Mouse (Mus musculus) cerebellum, adult 11-12 months (tissue): ENCODE measurements around the gene Abcc4.

Experiments used
- DNase-seq: peaks from one replicate; pipeline ENCODE4 v3.0.0; 2022

Gene Abcc4

DNA sequence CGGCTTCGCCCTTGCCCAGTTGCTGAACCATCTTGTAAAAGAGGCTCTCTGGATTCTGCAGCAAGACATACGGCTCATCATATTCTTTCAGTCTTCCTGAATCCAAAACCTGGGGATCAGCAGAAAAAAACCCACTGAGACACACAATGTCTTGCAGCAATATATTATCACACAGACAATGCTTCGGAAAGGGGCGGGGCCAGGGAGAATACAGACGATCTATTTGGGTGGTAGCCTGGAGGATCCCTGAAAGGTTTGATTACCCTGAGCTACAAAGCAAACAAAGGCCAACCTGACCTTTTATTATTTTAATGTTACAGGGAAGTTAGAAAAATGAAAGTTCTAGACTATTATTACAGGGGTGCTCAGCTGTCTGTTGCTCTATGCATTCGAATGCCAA lies 215.5 kb downstream of the Abcc4 start:
- no peak for DNase-seq

DNA sequence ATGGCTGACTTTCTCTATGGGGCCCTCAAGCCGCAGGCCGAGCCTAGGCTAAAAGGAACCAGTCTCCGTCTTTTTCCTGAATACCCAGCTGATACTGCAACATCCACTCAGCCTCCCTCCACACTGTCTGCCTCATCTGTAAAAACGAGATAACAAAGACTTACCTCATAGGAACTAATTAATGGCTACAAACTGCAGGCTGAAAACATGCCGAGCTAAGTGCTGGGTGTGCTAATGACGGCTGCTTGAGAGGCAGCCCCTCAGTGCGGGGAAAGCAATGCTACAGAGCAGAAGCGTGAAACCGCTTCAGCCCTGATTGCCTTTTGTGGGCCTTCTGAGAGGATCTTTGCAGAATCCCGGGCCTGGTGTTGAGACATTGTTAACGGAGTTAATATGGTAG lies 219.7 kb downstream of the Abcc4 start:
- DNase-seq, result no peak

DNA sequence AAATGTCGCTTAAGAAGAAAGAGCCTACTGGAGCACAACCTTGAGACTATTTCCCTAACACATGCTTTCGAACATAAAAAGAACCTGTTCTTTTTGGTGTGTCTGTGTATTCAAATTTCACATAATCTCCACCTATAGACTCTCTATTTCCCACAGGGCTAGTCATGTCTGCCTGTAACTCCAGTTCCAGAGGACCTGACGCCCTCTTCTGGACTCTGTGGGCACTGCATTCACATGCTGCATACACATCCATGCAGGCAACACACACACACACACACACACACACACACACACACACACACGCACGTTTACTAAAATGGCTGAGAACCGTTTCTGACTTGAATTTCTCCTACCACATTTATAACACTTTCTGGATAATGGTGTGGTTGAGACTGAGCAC lies 220.4 kb downstream of the Abcc4 start:
- DNase-seq, result no peak

DNA sequence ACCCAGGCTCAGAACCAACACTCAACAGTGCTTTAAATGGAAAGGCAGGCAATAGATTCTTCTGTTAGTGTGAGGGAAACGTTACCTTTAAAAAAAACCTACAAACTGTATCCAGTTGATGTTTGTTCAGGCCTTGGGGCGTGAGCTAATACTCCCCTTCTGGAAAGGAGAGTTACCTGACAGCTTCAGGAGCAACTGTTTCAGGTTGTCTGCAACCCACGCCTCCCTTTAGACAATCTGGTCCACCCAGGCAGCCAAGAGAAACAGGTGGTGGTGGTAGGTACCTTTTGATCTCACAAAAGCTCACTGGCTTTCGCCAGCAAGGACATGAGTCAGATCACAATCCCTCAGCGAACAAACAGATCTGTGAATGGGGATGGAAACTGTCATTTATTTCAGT lies 223.7 kb downstream of the Abcc4 start:
- DNase-seq, result no peak

DNA sequence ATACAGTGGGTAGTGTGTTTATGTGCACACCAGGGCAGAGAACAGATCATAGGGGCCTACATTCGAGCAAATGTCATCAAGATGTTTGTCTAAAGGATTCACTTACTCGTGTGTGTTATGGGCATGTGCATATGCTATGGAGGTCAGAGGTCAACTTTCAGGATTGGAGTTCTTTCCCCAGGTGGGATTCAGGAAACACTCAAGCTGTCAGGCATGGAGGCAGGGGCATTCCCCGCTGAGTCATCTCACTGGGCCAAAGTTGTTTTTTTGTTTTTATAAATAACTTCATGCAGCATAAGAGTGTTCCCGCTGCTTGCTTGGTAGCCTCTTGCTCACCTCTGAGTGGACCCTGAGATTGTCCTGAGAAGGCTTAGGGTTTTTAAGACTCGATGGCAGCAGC lies 224.2 kb downstream of the Abcc4 start:
- no peak for DNase-seq

DNA sequence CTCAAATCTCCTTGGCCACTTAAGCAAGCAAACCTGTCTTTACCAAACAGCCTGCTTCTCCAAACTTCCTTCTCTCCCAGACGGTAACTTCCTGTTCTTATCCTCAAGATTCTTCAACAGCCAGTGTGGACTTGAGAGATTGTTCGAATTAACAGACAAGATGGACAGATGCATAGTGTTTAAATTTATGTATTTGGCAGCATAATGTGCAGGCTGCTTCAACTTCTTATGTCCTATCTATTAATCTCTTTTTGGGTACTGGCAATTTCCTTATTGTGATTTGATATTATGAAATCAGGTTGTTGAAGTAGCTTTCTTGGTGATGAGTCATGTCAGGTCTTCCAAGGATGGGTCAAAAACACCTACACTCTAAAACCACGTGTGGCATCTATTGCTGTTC lies 229.7 kb downstream of the Abcc4 start:
- DNase-seq, result no peak

DNA sequence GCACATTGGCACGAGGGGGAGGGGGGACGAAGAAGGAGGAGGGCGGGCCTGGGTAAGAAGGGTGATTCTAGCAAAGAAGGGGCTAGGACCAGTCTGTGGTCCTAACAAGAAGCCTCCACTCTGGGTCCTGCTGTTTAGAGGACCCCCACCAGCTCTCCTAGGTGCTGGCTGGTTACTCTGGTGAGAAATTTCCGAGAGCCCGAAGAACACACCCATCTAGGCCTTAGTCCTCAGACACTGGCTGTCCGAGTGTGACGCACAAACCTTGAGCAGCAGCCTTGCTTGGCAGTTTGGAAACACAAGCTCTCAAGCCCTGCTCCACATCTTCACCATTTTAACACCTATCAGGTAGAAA lies 230.9 kb downstream of the Abcc4 start:
- DNase-seq, result no peak

DNA sequence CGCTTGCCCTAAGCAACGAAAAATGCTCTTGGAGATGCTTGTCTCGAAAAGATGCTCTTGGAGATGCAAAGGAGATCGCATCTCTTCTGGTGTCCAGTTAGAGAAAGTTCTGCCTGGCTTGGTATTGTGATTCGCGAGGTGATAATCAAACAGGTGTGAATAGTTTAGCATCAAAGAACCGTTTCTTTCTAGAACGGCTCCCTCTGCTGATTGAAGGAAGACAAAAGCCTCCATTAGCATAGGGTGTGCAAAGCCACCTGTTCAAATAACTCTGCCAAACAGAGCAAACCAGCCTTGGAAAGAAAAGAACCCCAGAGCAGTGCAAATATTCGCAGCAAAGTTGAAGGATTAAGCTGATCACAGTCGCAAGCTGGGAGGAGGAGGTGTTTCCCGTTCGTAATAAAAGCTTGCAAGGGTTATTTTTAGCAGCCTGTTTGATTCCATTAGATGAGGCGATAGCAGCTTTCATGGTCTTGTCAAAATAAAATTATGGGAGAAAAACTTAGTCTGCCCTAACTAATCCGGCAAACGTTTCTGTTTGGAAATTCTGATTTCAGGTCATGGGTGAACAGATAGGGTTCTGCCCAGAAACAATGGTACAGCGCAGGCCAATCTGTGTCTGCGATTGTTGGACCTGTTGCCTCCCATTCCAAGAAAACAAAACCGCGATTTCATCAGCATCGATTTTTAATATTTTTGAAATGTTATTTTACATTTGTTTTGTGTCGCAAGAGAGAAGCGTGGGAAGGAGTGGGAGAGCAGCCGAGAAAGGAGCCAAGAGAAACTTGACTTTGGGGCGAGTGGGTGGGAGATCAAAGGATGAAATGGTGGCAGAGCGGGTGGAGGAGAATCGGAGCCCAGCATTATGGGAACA lies 231.6 kb downstream of the Abcc4 start:
- no peak for DNase-seq

DNA sequence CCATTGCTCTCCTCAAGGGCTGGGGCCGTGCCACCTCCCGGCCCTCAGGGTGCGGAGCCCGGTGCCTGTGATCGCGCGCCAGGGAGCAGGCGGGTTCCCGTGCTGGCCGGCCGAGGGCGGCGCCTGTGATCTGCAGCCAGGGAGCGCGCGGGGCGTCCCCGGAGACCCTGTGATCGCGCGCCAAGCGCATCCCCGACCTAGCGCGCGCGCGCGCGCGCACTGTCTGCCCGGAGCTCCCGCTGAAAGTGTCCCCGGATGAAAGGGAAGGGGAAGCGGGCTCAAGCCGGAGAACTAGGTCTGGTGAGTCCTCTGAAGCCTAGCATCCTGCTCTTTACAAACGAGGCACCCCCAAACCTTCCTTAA lies 232.2 kb downstream of the Abcc4 start:
- DNase-seq, result no peak

DNA sequence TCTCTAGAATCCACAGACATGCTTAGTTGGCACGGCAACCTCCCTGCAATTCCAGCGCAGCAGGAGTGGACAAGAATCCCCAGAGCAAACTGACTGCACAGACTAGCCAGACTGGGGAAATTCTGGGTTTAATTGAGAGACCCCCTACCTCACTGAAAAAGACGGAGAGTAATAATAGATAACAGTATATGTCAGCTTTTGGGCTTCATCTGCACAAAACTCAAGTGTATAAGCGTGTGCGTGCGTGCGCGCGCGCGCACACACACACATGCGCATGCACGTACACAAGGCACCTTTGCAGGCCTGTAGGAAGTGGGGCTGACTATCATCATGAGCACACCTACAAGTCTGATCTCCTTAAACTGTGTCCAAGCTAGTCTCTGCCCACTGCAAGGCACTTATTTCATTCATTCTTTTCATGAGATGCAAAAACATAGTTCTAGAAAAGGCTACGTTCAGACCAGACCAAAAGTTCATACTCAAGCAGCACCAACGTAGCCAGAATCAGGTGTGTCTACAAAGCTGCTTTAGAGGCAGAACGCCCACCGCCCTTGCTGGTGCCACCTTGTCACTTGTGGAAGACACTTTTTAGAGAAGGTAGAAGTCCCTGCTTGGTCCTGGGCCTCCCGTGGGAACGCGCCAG lies 232.7 kb downstream of the Abcc4 start:
- DNase-seq, result no peak

DNA sequence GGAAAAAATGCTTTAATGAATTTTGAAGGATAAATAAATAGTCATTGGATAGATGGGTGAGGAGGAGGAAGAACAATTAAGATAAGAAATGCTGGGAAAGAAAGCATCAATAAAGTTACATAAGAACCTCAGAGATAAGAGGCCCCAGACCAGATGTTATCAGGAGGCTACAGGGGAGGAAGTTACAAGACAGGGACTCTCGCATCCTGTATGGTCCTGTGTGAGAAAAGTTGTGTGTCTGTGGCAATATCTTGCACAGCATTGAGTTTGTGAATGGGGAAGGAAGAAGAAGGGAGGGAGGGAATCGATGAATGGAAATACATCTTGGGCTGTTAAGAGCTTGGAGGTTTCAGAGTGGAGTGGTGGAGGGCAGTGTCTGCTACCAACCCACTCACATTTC lies 240.7 kb downstream of the Abcc4 start:
- no peak for DNase-seq

DNA sequence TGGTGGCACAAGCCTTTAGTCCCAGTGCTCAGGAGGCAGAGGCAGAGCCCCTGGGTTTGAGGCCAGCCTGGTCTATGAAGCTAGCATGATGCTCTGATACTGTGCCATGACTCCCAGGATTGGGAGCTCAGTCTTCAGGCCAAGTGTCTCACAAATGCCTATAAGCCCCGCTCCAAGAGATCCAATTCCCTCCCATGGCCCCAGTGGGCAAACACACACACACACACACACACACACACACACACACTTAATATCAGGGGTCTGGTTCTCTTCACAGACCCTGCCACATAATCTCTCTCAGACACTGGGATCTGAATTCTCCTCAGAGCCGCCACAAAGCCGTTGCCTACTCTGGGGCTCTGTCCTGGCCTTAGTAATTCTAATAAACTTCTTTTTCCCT lies 241.6 kb downstream of the Abcc4 start:
- DNase-seq, result no peak

DNA sequence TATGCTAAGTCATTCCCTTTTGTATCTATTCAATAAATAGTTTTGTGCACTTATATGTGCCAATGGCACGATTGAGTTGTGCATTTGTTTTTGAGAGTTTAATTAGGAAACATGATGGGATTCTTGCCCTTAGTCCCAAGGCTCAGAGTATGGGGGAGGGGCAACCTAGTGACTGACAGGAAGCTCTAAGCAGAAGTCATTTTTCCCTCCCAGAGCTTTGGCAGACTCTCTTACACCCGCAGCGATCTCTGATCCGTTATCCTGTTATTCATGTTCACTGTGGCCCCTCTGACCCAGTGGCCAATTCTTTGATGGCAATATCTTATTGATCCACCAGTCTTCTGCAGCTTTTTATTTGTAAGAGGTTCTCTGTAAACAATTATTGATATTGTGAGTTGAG lies 253.4 kb downstream of the Abcc4 start:
- DNase-seq, result no peak

DNA sequence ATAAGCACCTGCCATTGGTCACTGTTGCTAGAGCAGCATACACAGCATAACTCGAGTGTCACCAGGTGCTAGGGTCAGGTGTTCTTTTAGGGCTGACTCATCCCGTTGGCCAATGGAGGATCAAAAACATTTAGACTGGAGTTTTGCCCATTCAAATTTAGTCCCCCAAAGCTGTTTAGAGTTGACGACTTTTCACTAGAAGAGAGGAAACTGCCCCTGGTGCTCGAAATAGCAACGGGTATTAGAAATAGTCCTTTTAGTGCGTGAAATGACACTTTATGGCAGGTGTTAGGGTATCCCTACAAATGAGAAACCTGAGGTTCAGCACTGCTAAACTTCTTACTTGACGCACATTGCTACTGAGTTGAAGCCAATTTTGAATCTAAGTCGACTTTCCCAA lies 265.9 kb downstream of the Abcc4 start:
- no peak for DNase-seq

DNA sequence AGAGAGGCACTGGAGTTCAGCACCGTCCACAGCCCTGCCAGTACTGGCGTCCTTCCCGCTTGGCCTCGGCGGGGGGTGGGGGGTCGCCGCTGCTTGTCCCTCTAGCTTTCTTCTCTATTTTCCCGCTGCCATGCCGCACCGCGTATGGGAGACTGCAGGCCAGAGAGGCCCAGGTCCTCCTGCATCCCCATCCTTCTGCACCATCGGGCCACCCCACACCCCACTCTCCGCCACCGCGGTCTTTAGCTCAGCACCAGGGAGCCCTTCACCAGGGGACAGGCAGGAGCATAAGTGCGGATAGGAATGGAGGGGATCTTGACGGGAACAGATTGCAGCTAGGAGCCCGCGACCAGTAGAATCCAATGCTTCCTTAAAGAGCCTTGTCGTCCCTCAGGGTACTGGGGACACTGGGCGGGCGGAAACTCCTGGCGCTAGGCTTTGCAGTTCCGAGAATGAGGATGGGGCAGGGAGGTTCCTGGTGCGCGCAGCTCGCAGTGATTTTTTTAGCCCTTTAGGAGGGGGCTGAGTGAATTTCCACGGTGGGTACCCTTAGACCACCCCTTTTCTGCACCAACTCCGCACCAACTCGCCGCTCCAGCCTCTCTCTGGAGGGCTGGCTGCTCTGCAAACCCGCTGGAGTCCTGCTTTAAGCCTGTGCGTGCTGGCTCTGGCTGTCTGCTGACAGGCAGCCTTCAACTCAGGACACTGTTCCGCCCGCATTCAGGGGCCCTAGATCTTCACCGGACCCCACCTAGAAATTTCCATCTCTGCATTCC lies 268.7 kb downstream of the Abcc4 start:
- no peak for DNase-seq

DNA sequence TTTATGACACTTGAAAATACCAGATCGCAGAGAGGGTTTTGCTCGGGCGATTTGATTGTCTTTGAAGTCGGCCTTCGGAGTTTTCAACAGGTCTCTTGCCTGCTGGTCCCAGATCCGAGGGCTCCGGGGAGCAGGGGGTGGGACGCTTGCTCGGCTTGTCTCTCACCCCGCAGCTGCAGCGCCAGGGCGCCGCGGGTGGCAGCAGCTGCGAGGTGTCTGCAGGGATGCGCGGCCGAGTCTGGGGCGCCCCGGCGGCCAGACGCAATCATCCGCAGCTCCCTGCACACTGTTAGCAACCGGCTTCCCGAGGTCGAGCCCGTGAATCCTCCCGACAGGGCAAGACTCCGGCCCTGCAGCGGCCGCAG lies 269.2 kb downstream of the Abcc4 start:
- no peak for DNase-seq

DNA sequence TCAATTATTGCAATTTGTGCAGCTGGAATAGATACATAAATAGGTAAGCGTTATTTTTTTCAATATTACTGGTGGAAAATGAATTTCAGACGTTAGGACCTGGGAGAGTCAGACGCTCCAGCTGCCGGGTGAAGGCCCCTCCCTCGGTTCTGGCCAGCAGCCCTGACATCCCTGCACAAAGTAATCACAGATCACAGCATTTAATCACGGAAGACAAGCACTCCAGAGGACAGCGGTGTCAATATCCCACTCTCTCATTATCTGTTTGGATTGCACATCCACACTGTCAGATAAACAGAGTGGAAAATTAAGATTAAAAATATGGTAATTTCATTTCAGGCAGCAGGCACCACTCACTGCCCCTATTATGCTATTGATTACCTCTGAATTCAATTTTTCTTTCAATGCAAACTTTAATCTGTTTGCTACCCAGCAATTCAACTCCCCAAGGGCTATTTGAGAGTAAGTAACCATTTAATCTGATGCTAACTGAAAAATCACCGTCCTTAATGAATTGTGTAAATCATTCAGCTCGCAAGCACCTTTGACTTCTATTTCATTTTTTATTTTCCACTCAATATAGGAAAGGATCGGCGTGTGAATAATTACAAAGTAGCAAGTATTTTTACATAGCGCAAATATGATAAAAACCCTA lies 270.2 kb downstream of the Abcc4 start:
- no peak for DNase-seq

DNA sequence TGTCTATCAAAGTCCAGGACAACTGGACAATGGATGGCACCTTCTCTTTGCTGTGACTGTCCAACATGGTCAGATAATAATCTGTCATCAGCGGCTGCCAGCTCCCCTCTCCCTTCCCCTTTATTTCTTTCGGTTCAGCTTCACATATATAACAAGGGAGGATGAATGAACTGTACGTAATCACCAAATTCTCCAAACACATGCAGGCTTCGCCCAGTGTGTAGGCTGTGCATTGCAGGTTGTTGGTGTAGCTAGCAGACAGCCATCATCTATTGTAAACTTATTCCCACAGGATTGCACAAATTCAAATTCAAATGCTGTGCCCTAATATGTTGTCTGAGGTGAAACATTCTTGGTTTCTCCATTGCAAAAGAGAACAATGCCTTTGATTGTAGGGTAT lies 271.2 kb downstream of the Abcc4 start:
- no peak for DNase-seq

DNA sequence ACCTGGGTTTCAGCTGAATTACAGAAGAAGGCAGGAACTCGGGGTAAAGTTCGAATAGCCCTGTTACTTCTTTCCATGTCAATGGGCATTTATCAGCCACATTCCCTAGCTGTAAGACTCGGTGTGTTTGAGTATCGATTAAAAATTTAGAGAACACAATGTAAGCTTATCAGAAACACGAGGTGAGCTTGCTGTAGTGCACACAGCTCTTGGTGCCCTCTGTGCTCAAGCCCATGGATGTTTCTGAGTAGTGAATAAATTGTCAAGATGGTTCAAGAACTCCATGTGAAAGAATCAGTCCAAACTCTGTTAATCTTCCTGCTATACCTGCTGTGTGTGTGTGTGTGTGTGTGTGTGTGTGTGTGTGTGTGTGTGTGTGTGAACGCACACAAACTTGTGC lies 272.2 kb downstream of the Abcc4 start:
- DNase-seq, result no peak
